Mouse (Mus musculus) small intestine, adult 2 months (tissue): Measurements from ENCODE around the gene Zfp273.

Source experiments
- CTCF ChIP-seq: fragments of 200-500 bp; IDR thresholded peaks from 2 replicates; pipeline ENCODE4 v1.5.1; 2012; ENCODE audit warnings: low read depth, mild to moderate bottlenecking, control low read depth, inconsistent platforms, low read length, moderate library complexity, mixed read lengths; ENCODE audit not compliant: insufficient replicate concordance, insufficient read length; ENCODE audit errors: extremely low read depth
- POLR2A ChIP-seq: fragments of 200-500 bp; IDR thresholded peaks from 2 replicates; pipeline ENCODE4 v1.6.1; 2012; ENCODE audit warnings: low read depth, mild to moderate bottlenecking, control low read depth, inconsistent platforms, low read length, moderate library complexity

- TF ChIP-seq POLR2A (no peak), CTCF (no peak; the same call in 1 of the 2 replicates)
Observed at GRCm38 (mm10) chr13:67830911-67831336, 17.4 kb downstream of the Zfp273 start, which contains the start of gene Gm10037.
